Mouse (Mus musculus): ENCODE measurements around the gene Coq6.

DNA sequence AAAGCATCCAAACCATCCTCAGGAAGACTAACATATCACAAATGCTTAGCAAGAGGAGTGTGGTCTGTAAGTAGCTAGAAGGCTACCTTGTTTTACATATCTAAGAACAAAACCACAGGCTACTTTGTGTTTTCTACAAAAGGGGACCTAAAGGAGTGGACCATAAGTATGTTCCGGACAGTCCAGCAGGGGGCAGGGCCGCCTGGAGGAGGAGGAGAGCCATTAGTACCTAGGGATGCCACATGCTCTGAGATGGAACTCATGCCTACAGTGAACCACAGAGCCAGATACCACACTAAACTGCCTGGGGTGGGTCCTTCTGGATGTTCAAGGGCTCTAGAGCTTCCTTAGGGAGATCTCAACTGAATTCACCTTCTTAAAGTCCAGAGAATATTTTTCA is 14.3 kb upstream of the Coq6 start:
- TF ChIP-seq EP300 (IDR thresholded peaks at IDR 0.05; ENCODE audit: low read depth) (no peak), CTCF (IDR thresholded peaks at IDR 0.05; ENCODE audit: low read depth) (peak; percentile 82)

Measured in liver, embryonic 14.5 days (tissue).